ENCODE assay signal across 22 mouse cellular contexts in the genomic region with DNA sequence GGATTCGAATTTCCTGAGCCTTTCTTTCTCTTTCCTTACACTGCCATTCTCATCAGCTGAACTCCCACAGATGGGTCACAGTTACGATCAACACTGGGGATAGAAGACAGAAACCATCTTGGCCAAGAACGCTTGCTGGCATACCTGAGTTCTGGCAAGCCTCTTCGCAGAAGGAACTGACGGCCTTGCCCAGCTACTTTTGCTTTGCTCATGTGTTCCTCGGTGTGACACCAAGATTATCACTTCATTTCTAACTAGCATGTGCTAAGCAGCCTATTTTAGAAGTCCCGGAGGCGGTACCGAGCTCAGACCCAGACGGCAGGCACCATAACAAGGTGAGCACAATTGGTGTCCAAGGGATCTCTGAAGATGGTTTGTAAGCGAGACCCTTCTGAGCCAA.
"Had no signal": no experiment of that assay in that cellular context is flagged by ENCODE, and none has a peak within 500 bp of the region (broad histone marks: within the 10 kb centered on the region; RNA-seq: fewer than 3 reads in every experiment).

No protein-coding gene starts in this region.

- H3K4me1 ChIP-seq: megakaryocyte, embryonic 14.5 days had no signal

- DNase-seq: kidney, postnatal 10 days; kidney, postnatal 36 days; left cerebral cortex, postnatal 4 days; lung, adult 18-20 months; lung, postnatal 10 days; lung, postnatal 36 days; retina, postnatal 1 day; thymus, adult 2 months; thymus, postnatal 14 days; thymus, postnatal 4 days had no signal

- H3K4me3 ChIP-seq: kidney, embryonic 15.5 days; limb, embryonic 12.5 days; limb, embryonic 15.5 days; liver, embryonic 12.5 days; liver, embryonic 15.5 days; lung, embryonic 15.5 days; megakaryocyte, embryonic 14.5 days; midbrain, embryonic 10.5 days; midbrain, embryonic 13.5 days; myocyte; neural tube, embryonic 13.5 days had no signal

- H3K27ac ChIP-seq: kidney, embryonic 15.5 days; limb, embryonic 12.5 days; liver, embryonic 12.5 days; liver, embryonic 15.5 days; lung, embryonic 15.5 days; midbrain, embryonic 10.5 days; midbrain, embryonic 13.5 days; neural tube, embryonic 13.5 days; stomach, postnatal 0 days had no signal
